In the genomic region with DNA sequence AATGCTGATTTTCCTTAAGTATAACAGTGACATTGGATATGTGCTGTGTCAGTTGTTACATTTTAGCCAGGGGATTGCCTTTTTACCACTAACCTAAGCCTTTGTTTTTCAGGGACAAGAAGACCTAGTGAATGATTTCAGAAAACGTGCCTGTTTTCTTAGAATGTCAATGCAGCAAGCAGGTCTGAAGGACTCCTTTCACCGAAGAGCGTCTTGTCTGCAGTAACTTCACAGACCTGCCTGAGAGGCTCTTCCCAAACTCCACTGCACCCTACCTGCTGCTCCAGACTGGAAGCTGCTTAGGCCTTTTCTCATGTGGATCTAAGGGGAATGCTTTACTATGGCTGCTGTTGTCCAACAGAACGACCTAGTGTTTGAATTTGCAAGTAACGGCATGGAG, we compare ENCODE assay signal across 14 mouse cellular contexts. TPM values are rescaled to one million over a fixed set of nuclear protein-coding genes. Genes with fewer than 3 reads are reported as not detected.
DNase-seq lines count a peak whose midpoint lies in the region; ATAC-seq and TF ChIP-seq lines count a peak whose summit lies in the region.
"Had no signal": no experiment of that assay in that cellular context is flagged by ENCODE, and none has a peak within 500 bp of the region (broad histone marks: within the 10 kb centered on the region; RNA-seq: fewer than 3 reads in every experiment).

No protein-coding gene starts in this region.

- no peaks in the 10 kb centered on the region for H3K27me3 ChIP-seq in intestine, embryonic 14.5 days (replicated peaks; ENCODE audit: control insufficient read depth, insufficient read depth, low read length)
- no peaks in the 10 kb centered on the region for H3K27me3 ChIP-seq in intestine, embryonic 15.5 days (replicated peaks)
- H3K27me3 ChIP-seq in spleen, adult 2 months (ENCODE audit: control insufficient read depth, insufficient read depth, low read length): no peaks in the 10 kb centered on the region
- H3K27me3 ChIP-seq in hindbrain, embryonic 13.5 days: no peaks in the 10 kb centered on the region
- H3K27me3 ChIP-seq: limb, embryonic 13.5 days; midbrain, embryonic 15.5 days; neural tube, embryonic 15.5 days had no signal

- ATAC-seq in intestine, embryonic 14.5 days (replicated peaks; ENCODE audit: low FRiP score, low TSS enrichment, low read depth): no peak
- ATAC-seq in intestine, embryonic 15.5 days: no peak
- no peak for ATAC-seq in hindbrain, embryonic 13.5 days (ENCODE audit: low FRiP score)
- ATAC-seq: hindbrain, embryonic 16.5 days; midbrain, embryonic 15.5 days had no signal

- no peak for DNase-seq in intestine, embryonic 14.5 days (ENCODE audit: low spot score)
- DNase-seq in spleen, adult 2 months (ENCODE audit: low read depth in 1 of 2, low spot score in 2 of 2): no peak
- no peak for DNase-seq in spleen, adult 12 weeks (ENCODE audit: low spot score)
- DNase-seq in induced T-regulatory cell, adult 2 months (ENCODE audit: low read depth): peak; percentile 73
- DNase-seq in yolk sac, embryonic 10.5 days (ENCODE audit: low spot score): peak; percentile 61
- DNase-seq in T-cell, adult 2 months (ENCODE audit: low spot score): no peak
- DNase-seq: right cerebral cortex, postnatal 14 days had no signal

- WGBS in intestine, embryonic 14.5 days: 75% methylated on average over 5 of the region's 5 CpGs
- 61% methylated on average over 5 of the region's 5 CpGs for WGBS in intestine, embryonic 15.5 days
- WGBS in spleen, adult 2 months: 24% methylated on average over 5 of the region's 5 CpGs
- WGBS in hindbrain, embryonic 13.5 days: 79% methylated on average over 5 of the region's 5 CpGs

- H3K4me3 ChIP-seq in intestine, embryonic 14.5 days (ENCODE audit: low read depth, low read length): no peak overlapping the region
- no peak overlapping the region for H3K4me3 ChIP-seq in intestine, embryonic 15.5 days (replicated peaks)
- H3K4me3 ChIP-seq in spleen, adult 2 months (ENCODE audit: extremely low read depth, insufficient read depth, insufficient read length): peak overlapping the region; percentile 48
- H3K4me3 ChIP-seq in hindbrain, embryonic 13.5 days: no peak overlapping the region
- H3K4me3 ChIP-seq: forebrain, embryonic 10.5 days; limb, embryonic 13.5 days; midbrain, embryonic 15.5 days; neural tube, embryonic 15.5 days had no signal

- H3K4me1 ChIP-seq in intestine, embryonic 14.5 days (replicated peaks; ENCODE audit: control insufficient read depth, insufficient read depth, low read length): no peaks in the 10 kb centered on the region
- H3K4me1 ChIP-seq in intestine, embryonic 15.5 days (replicated peaks): peaks cover 2% of the 10 kb centered on the region; the same call in 1 of the 2 replicates
- peaks cover 31% of the 10 kb centered on the region for H3K4me1 ChIP-seq in spleen, adult 2 months (ENCODE audit: control insufficient read depth, insufficient read depth, insufficient read length)
- H3K4me1 ChIP-seq in hindbrain, embryonic 13.5 days (replicated peaks): no peaks in the 10 kb centered on the region
- H3K4me1 ChIP-seq: forebrain, embryonic 10.5 days; limb, embryonic 13.5 days; midbrain, embryonic 15.5 days; neural tube, embryonic 15.5 days had no signal

- H3K27ac ChIP-seq in intestine, embryonic 14.5 days (ENCODE audit: low read depth): 0 out of 2 replicates have a peak overlapping the region, but pooled peaks have one; percentile 30
- no peak overlapping the region for H3K27ac ChIP-seq in intestine, embryonic 15.5 days
- peak overlapping the region; percentile 72 for H3K27ac ChIP-seq in spleen, adult 2 months (ENCODE audit: insufficient read depth, low read length)
- no peak overlapping the region for H3K27ac ChIP-seq in hindbrain, embryonic 13.5 days
- H3K27ac ChIP-seq: forebrain, embryonic 10.5 days; limb, embryonic 13.5 days; midbrain, embryonic 15.5 days; neural tube, embryonic 15.5 days had no signal

- TF ChIP-seq POLR2A in spleen, adult 2 months (IDR thresholded peaks at IDR 0.05; ENCODE audit: low read depth, low read length): no peak

- no peaks in the 10 kb centered on the region for H3K9me3 ChIP-seq in intestine, embryonic 14.5 days (ENCODE audit: control insufficient read depth, low read length)
- no peaks in the 10 kb centered on the region for H3K9me3 ChIP-seq in intestine, embryonic 15.5 days
- H3K9me3 ChIP-seq in hindbrain, embryonic 13.5 days: no peaks in the 10 kb centered on the region
- H3K9me3 ChIP-seq: forebrain, embryonic 10.5 days; limb, embryonic 13.5 days; midbrain, embryonic 15.5 days; neural tube, embryonic 15.5 days had no signal

- no peak overlapping the region for H3K9ac ChIP-seq in intestine, embryonic 14.5 days (ENCODE audit: low read length)
- H3K9ac ChIP-seq in intestine, embryonic 15.5 days: no peak overlapping the region
- no peak overlapping the region for H3K9ac ChIP-seq in hindbrain, embryonic 13.5 days
- H3K9ac ChIP-seq: limb, embryonic 13.5 days; midbrain, embryonic 15.5 days; neural tube, embryonic 15.5 days had no signal

- H3K4me2 ChIP-seq in intestine, embryonic 14.5 days (ENCODE audit: low read length): no peak overlapping the region
- H3K4me2 ChIP-seq in intestine, embryonic 15.5 days (replicated peaks): no peak overlapping the region
- no peak overlapping the region for H3K4me2 ChIP-seq in hindbrain, embryonic 13.5 days
- H3K4me2 ChIP-seq: limb, embryonic 13.5 days; midbrain, embryonic 15.5 days; neural tube, embryonic 15.5 days had no signal

- H3K36me3 ChIP-seq in intestine, embryonic 14.5 days (ENCODE audit: control insufficient read depth, insufficient read depth, low read length): peaks cover 9% of the 10 kb centered on the region; the same call in 1 of the 2 replicates
- H3K36me3 ChIP-seq in intestine, embryonic 15.5 days: no peaks in the 10 kb centered on the region; the same call in 1 of the 2 replicates
- H3K36me3 ChIP-seq in spleen, adult 2 months (ENCODE audit: control insufficient read depth, insufficient read depth, low read length): peaks cover 5% of the 10 kb centered on the region; the same call in 1 of the 2 replicates
- no peaks in the 10 kb centered on the region for H3K36me3 ChIP-seq in hindbrain, embryonic 13.5 days
- H3K36me3 ChIP-seq: forebrain, embryonic 10.5 days; limb, embryonic 13.5 days; midbrain, embryonic 15.5 days; neural tube, embryonic 15.5 days had no signal

- TF ChIP-seq CTCF in spleen, adult 2 months (IDR thresholded peaks at IDR 0.05; ENCODE audit: extremely low read depth, insufficient read depth, insufficient read length, insufficient replicate concordance): no peak

RNA-seq across cellular contexts. Expression of gene Sugt1, which starts 51.5 kb away (rescaled TPM):
- polyA plus RNA-seq in intestine, embryonic 14.5 days (2014; fragmentation: Nextera tagmentation; extraction: Ambion mirVana): 121 and 124 TPM in 2 replicates
- polyA plus RNA-seq in intestine, embryonic 15.5 days (2015; fragmentation: Nextera tagmentation; extraction: Ambion mirVana): 105 and 113 TPM in 2 replicates
- 3.4 and 3.7 TPM in 2 replicates for polyA plus RNA-seq in spleen, adult 2 months (2012; rRNA removed)
- 124 and 128 TPM in 2 replicates for polyA plus RNA-seq in hindbrain, embryonic 13.5 days (2015; fragmentation: Nextera tagmentation; extraction: Ambion mirVana)

RNA-seq across cellular contexts. Expression of gene Wbp4, which starts 54.7 kb away (rescaled TPM):
- polyA plus RNA-seq in intestine, embryonic 14.5 days (2014; fragmentation: Nextera tagmentation; extraction: Ambion mirVana): 39.5 and 42.9 TPM in 2 replicates
- polyA plus RNA-seq in intestine, embryonic 15.5 days (2015; fragmentation: Nextera tagmentation; extraction: Ambion mirVana): 30.9 and 33.8 TPM in 2 replicates
- polyA plus RNA-seq in spleen, adult 2 months (2012; rRNA removed): 2.6 and 3.7 TPM in 2 replicates
- polyA plus RNA-seq in hindbrain, embryonic 13.5 days (2015; fragmentation: Nextera tagmentation; extraction: Ambion mirVana): 43.9 and 46.1 TPM in 2 replicates

RNA-seq across cellular contexts. Expression of gene Elf1, which starts 55.0 kb away (rescaled TPM):
- 27.0 and 27.7 TPM in 2 replicates for polyA plus RNA-seq in intestine, embryonic 14.5 days (2014; fragmentation: Nextera tagmentation; extraction: Ambion mirVana)
- polyA plus RNA-seq in intestine, embryonic 15.5 days (2015; fragmentation: Nextera tagmentation; extraction: Ambion mirVana): 26.1 and 27.0 TPM in 2 replicates
- polyA plus RNA-seq in spleen, adult 2 months (2012; rRNA removed): 22.5 and 26.7 TPM in 2 replicates
- polyA plus RNA-seq in hindbrain, embryonic 13.5 days (2015; fragmentation: Nextera tagmentation; extraction: Ambion mirVana): 3.8 and 3.9 TPM in 2 replicates

Comparison
In these comparisons a context has a peak if more than half of its experiments do, and no peak if none do; other contexts are left out.
1. H3K27ac ChIP-seq: peak in intestine, embryonic 14.5 days (single experiment) and spleen, adult 2 months (single experiment); none in intestine, embryonic 15.5 days (single experiment) and hindbrain, embryonic 13.5 days (single experiment).
2. DNase-seq: peak in induced T-regulatory cell, adult 2 months (single experiment) and yolk sac, embryonic 10.5 days (single experiment); none in intestine, embryonic 14.5 days (single experiment), spleen, adult 2 months (0 of 2), spleen, adult 12 weeks (single experiment) and T-cell, adult 2 months (single experiment).
3. RNA of gene Sugt1, which starts 51.5 kb away (polyA plus RNA-seq): 124 to 128 TPM in hindbrain, embryonic 13.5 days, 121 to 124 TPM in intestine, embryonic 14.5 days and 105 to 113 TPM in intestine, embryonic 15.5 days; 3.4 to 3.7 TPM in spleen, adult 2 months; every median in the first group is over 10 times any median in the second.